Mouse (Mus musculus) neutrophil, adult 65 days (primary cell): ENCODE data around the gene Olfm2. TPM values are rescaled to one million over a fixed set of nuclear protein-coding genes. Genes with fewer than 3 reads are reported as not detected.

Experiments used
- total RNA-seq: library from RNA; stranded (reverse); gene quantifications from 2 replicates; pipeline ENCODE4 v1.2.4, GENCODE M21; 2023

Olfm2 gene
- total RNA-seq: not detected in 2 replicates

GRCm38 (mm10) chr9:20746017-20746660 lies at the start of gene Olfm2:
Gene Olfm2, minus strand, starts transcription at chr9:20746349.

GRCm38 (mm10) chr9:20651602-20652259 lies 94.4 kb downstream of the Olfm2 start, which contains the start of gene Pin1:
Gene Pin1, plus strand, starts transcription at chr9:20652095.

GRCm38 (mm10) chr9:20644360-20645081 lies 101.6 kb downstream of the Olfm2 start, which contains the start of gene Fbxl12:
Gene Fbxl12, minus strand, starts transcription at chr9:20644767.

GRCm38 (mm10) chr9:20642101-20642895 lies 103.9 kb downstream of the Olfm2 start, which contains the start of gene Ubl5:
Gene Ubl5, plus strand, starts transcription at chr9:20642878.

Other genes with a start within 250 kb of the Olfm2 start
- gene Zfp266, start 224.9 kb downstream of the Olfm2 start, total RNA-seq: 8.1 and 8.7 TPM in 2 replicates
- gene Zfp846, start 165.1 kb downstream of the Olfm2 start, total RNA-seq: 1.7 and 2.0 TPM in 2 replicates
- gene Ubl5, start 103.5 kb downstream of the Olfm2 start, total RNA-seq: 323 and 368 TPM in 2 replicates
- gene Fbxl12, start 101.6 kb downstream of the Olfm2 start, total RNA-seq: 43.4 and 49.5 TPM in 2 replicates
- gene Pin1, start 94.3 kb downstream of the Olfm2 start, total RNA-seq: 11.0 and 11.6 TPM in 2 replicates
- 0.84 and 1.1 TPM in 2 replicates for gene Col5a3, start 68.7 kb upstream of the Olfm2 start, total RNA-seq
- gene Rdh8, start 72.2 kb upstream of the Olfm2 start, total RNA-seq: not detected in 2 replicates
- gene A230050P20Rik, start 122.3 kb upstream of the Olfm2 start, total RNA-seq: 2.2 and 3.8 TPM in 2 replicates
- 0.38 and 0.50 TPM in 2 replicates for gene Angptl6, start 133.4 kb upstream of the Olfm2 start, total RNA-seq
- gene Ppan, start 141.8 kb upstream of the Olfm2 start, total RNA-seq: 23.1 and 26.1 TPM in 2 replicates
- 60.5 and 63.2 TPM in 2 replicates for gene Eif3g, start 152.3 kb upstream of the Olfm2 start, total RNA-seq
- 84.1 and 97.4 TPM in 2 replicates for gene Dnmt1, start 213.5 kb upstream of the Olfm2 start, total RNA-seq
- 9.2 and 12.2 TPM in 2 replicates for gene S1pr2, start 230.4 kb upstream of the Olfm2 start, total RNA-seq